Mouse (Mus musculus) hindbrain, embryonic 12.5 days (tissue): ENCODE results near the gene Ptpa. TPM values are rescaled to one million over a fixed set of nuclear protein-coding genes. Genes with fewer than 3 reads are reported as not detected.

Experiments used
- ATAC-seq: fragments of 200-750 bp; cut with Nextera tagmentation; 2 replicates; pipeline ENCODE4 v1.8.0; 2017; ENCODE audit warnings: moderate TSS enrichment; ENCODE audit not compliant: low FRiP score
- H3K27ac ChIP-seq: fragments of 300-500 bp; sonication (generic); 2 replicates; pipeline ENCODE4 v1.5.1; 2016; ENCODE audit warnings: mild to moderate bottlenecking
- H3K27me3 ChIP-seq: fragments of 300-500 bp; sonication (generic); 2 replicates; pipeline ENCODE4 v1.6.1; 2016; ENCODE audit warnings: mild to moderate bottlenecking
- H3K36me3 ChIP-seq: fragments of 300-500 bp; sonication (generic); 2 replicates; pipeline ENCODE4 v1.6.1; 2016; ENCODE audit warnings: mild to moderate bottlenecking
- H3K4me1 ChIP-seq: fragments of 300-500 bp; sonication (generic); 2 replicates; pipeline ENCODE4 v1.6.1; 2016
- H3K4me2 ChIP-seq: fragments of 300-500 bp; sonication (generic); replicated peaks from 2 replicates; pipeline ENCODE4 v1.6.1; 2016; ENCODE audit warnings: mild to moderate bottlenecking
- H3K4me3 ChIP-seq: fragments of 300-500 bp; sonication (generic); 2 replicates; pipeline ENCODE4 v1.5.1; 2016; ENCODE audit warnings: mild to moderate bottlenecking
- H3K9ac ChIP-seq: fragments of 300-500 bp; sonication (generic); 2 replicates; pipeline ENCODE4 v1.6.1; 2016; ENCODE audit warnings: mild to moderate bottlenecking, moderate library complexity
- H3K9me3 ChIP-seq: fragments of 300-500 bp; sonication (generic); replicated peaks from 2 replicates; pipeline ENCODE4 v1.6.1; 2016; ENCODE audit warnings: mild to moderate bottlenecking
- WGBS: fragments of 180-500 bp; shearing (Covaris S2); methylation state at CpG from one replicate; pipeline ENCODE4 v1.1.7; 2016; 5-methylcytosine and 5-hydroxymethylcytosine counted together
- polyA plus RNA-seq: library from polyadenylated mRNA; unstranded; fragments of >200 nt; fragmentation: Nextera tagmentation; extraction: Ambion mirVana; gene quantifications from 2 replicates; pipeline ENCODE4 v1.2.1, GENCODE M21; 2016

The Ptpa gene
- polyA plus RNA-seq, 1 experiment from 2014 or later = 133 TPM

DNA sequence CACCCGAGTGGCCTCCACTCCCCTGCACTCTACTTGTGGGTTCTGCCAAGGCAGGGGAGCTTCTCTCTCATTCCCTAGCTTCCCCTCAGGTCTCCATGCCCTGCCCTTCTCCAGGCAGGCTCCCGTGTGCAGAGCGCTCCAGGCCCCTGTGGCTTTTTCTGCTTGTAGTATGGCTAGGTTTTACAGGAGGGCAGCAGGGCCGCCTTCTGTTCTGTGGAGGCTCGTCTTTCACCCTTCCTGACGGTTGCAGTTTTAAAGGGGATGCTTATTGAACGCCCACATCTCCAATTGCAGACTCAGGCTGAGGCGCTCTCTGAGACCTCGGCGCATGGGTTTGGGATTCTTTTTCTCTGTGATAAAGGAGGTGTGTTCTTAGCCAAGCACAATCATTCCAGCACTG, 3.3 kb downstream of the Ptpa start:
- Histone ChIP-seq H3K4me1 (peaks cover 38% of the 10 kb centered on the region), H3K9ac (peak overlapping the region; percentile 47), H3K9me3 (no peaks in the 10 kb centered on the region), H3K4me3 (no peak overlapping the region), H3K27me3 (peaks cover 3% of the 10 kb centered on the region; the same call in 1 of the 2 replicates), H3K4me2 (peak overlapping the region; percentile 29), H3K36me3 (no peaks in the 10 kb centered on the region), H3K27ac (peak overlapping the region; percentile 70)
- ATAC-seq = no peak
- 29% methylated on average over 10 of the region's 10 CpGs for WGBS

DNA sequence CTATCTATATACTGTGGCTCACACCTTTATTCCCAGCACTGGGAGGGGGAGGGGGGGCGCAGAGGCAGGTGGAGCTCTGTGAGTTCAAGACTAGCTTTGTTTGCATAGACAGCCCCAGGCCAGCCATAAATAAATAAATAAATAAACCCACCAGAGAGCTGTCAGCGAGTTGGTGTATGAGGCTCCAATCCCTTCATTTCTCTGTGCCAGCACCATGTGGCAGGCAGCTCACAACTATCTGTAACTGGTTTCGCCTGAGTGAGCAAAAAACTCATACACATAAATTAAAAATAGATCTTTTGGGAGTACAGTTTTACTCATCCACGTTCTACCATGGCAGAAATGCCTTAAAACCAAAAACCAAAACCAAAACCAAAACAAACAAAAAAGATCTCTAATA, 5.6 kb downstream of the Ptpa start:
- H3K27ac ChIP-seq = peak overlapping the region; percentile 60; the same call in 1 of the 2 replicates
- no peaks in the 10 kb centered on the region for H3K9me3 ChIP-seq
- WGBS = 71% methylated on average over 4 of the region's 4 CpGs
- H3K4me1 ChIP-seq = peaks cover 27% of the 10 kb centered on the region
- H3K9ac ChIP-seq = no peak overlapping the region
- H3K36me3 ChIP-seq = peaks cover 3% of the 10 kb centered on the region
- H3K27me3 ChIP-seq = no peaks in the 10 kb centered on the region
- H3K4me2 ChIP-seq = no peak overlapping the region
- no peak overlapping the region for H3K4me3 ChIP-seq
- ATAC-seq = no peak

DNA sequence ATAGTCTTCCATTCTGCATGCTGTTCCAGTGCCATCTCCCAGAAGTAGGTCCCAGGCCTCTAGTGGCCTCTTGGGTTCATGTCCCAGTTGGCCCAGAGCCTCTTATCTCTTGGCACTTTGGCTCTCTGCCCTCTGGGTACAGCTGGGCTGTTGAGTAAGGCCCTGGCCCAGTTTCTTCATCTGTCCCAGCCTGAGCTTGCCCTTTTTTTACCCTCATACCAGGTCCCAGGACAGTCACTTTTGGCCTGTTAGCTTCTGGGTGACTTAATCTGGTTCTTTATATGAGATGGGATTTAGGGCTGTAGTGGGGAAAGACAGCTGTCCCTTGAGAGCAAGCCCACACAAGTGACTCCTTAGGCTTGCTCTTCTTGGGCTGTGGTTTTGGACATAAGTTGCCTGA, 13.3 kb downstream of the Ptpa start:
- Histone ChIP-seq H3K4me2 (no peak overlapping the region), H3K4me1 (no peaks in the 10 kb centered on the region), H3K9ac (no peak overlapping the region), H3K9me3 (no peaks in the 10 kb centered on the region), H3K27ac (no peak overlapping the region), H3K27me3 (no peaks in the 10 kb centered on the region), H3K36me3 (peaks cover 79% of the 10 kb centered on the region), H3K4me3 (no peak overlapping the region)
- ATAC-seq = no peak

DNA sequence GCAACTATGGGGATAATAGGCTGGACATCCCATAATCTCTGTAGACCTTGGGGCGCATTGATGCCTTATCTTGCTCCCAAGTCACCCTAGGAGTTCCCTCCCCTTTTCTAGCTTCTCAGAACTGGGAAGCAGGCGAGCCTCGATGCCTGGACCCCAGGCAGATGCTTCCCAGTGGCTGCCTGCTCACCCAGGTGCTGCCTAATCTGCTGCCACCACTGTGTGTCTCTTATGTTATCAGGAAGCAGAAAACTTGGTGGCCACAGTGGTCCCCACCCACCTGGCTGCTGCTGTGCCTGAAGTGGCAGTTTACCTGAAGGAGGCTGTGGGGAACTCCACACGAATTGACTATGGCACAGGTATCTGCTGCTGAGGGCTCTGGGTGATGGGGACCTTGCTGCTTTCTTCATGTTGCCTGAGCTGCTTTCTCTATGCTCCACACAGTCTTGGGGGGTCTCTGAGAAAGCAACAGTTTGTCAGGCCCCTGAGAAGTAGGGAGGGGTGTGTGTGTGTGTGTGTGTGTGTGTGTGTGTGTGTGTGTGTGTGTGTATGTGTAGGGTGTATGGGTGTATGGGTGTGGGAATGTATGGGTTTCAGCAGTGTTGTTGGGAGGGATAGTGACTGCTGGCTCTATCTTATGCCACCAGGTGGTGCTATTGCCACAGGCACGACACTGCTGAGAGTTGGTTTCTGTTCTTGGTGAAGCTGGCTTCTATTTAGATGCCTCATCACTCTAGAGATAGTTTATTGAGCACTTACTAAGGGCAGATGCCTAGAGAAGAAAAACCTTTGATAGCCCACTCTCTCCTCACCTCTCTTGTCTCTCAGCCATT, 19.7 kb downstream of the Ptpa start:
- peak overlapping the region; percentile 44; the same call in 1 of the 2 replicates for H3K27ac ChIP-seq
- H3K36me3 ChIP-seq = peaks cover 73% of the 10 kb centered on the region
- H3K9ac ChIP-seq = 0 out of 2 replicates have a peak overlapping the region, but pooled peaks have one; percentile 35
- peaks cover 8% of the 10 kb centered on the region for H3K4me1 ChIP-seq
- no peaks in the 10 kb centered on the region for H3K9me3 ChIP-seq
- no peak overlapping the region for H3K4me2 ChIP-seq
- 0 out of 2 replicates have a peak, but pooled peaks have one; percentile 9 for ATAC-seq
- H3K4me3 ChIP-seq = no peak overlapping the region
- H3K27me3 ChIP-seq = no peaks in the 10 kb centered on the region
- WGBS = 56% methylated on average over 5 of the region's 5 CpGs

DNA sequence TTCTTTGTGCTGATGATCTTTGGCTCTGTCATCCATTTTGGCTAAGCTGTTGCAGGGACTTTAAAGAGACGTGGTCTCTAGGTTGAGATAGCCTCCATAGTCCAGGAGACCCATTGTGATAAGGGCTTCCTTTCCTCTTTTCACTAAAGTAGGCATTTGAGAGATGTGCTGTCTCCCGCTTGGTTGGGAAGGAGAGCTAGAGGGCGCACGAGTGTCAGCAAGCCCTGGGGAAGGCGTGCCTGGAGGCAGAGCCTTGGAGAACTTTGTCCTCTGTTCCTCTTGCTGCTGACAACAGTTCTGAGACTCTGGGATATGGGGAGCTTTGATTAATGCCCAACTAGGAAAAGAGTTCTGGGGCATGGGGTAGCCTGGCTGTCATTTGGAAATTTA, 20.3 kb downstream of the Ptpa start:
- no peak for ATAC-seq
- no peak overlapping the region for H3K27ac ChIP-seq
- no peaks in the 10 kb centered on the region for H3K27me3 ChIP-seq
- no peak overlapping the region for H3K9ac ChIP-seq
- H3K36me3 ChIP-seq = peaks cover 67% of the 10 kb centered on the region
- peaks cover 14% of the 10 kb centered on the region for H3K4me1 ChIP-seq
- H3K9me3 ChIP-seq = no peaks in the 10 kb centered on the region
- H3K4me2 ChIP-seq = no peak overlapping the region
- no peak overlapping the region for H3K4me3 ChIP-seq
- 77% methylated on average over 5 of the region's 5 CpGs for WGBS

DNA sequence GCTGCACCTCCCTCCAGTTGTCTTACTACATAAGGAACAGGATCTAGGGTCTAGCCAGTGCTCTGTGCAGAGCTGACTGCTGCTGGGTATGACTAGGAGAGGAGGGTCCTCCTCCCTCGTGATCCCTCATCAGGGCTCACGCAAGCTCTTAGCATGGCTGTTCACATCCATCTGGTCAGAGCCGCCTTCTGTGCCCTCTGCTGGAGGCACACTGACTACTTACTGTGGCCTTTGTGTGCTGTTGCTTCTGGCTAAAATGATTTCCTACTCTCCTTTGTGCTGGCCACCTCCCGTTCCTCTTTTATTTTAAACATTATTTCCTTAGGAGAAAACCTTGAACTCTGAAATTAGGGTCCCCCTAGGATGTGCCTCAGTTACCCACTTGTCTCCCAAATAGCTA, 21.0 kb downstream of the Ptpa start:
- Histone ChIP-seq H3K9ac (no peak overlapping the region), H3K4me3 (no peak overlapping the region)

DNA sequence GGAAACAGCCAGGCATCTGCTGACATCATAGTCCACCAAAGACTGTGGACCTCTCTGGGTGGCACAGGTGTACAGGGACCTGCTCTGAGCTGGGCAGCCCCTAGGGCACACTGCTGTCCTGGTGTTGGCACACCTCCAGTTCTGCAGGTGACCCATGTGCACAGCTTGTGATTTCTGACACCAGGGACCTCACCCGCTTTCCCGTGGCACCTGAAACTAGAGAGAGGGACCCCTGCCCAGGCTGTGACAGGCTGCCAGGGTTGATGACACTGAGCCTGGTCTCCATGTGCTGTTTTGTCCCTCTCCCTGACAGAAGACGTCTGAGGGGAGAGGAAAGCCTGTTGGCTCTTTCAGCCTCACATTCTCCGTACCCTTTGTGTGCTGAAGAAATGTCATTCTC, 22.0 kb downstream of the Ptpa start:
- 94% methylated on average over 4 of the region's 4 CpGs for WGBS
- Histone ChIP-seq H3K9ac (no peak overlapping the region), H3K9me3 (no peaks in the 10 kb centered on the region), H3K4me3 (no peak overlapping the region), H3K36me3 (peaks cover 51% of the 10 kb centered on the region), H3K27me3 (no peaks in the 10 kb centered on the region), H3K4me1 (peaks cover 30% of the 10 kb centered on the region), H3K27ac (no peak overlapping the region), H3K4me2 (no peak overlapping the region)
- ATAC-seq = no peak

More for the DNA sequence above, 21.0 kb downstream of the Ptpa start:
- H3K27me3 ChIP-seq = no peaks in the 10 kb centered on the region
- ATAC-seq = no peak
- no peak overlapping the region for H3K4me2 ChIP-seq
- H3K27ac ChIP-seq = no peak overlapping the region
- peaks cover 60% of the 10 kb centered on the region for H3K36me3 ChIP-seq
- peaks cover 21% of the 10 kb centered on the region for H3K4me1 ChIP-seq
- no peaks in the 10 kb centered on the region for H3K9me3 ChIP-seq
- 86% methylated on average over 4 of the region's 4 CpGs for WGBS

DNA sequence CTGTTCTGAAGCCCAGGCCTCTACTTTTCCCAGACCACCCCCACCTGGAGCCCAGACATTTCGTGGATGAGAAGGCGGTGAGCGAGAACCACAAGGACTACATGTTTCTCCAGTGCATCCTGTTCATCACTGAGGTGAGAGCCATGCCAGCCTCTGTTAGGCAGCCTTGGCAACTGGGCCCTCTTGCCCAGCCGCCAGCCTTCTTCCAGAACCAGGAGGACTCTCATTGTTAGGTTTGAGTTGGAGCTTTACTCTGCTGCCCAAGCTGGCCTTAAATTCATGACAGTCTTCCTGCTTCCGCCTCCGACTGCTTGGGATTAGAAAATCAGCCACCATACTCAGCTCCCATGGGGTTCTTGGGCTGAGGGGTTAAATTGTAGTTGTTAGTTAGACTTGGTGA, 23.8 kb downstream of the Ptpa start:
- ATAC-seq = no peak
- peak overlapping the region; percentile 99; the same call in 1 of the 2 replicates for H3K27ac ChIP-seq
- no peak overlapping the region for H3K9ac ChIP-seq
- H3K4me2 ChIP-seq = no peak overlapping the region
- no peaks in the 10 kb centered on the region for H3K9me3 ChIP-seq
- H3K27me3 ChIP-seq = no peaks in the 10 kb centered on the region
- peaks cover 48% of the 10 kb centered on the region for H3K36me3 ChIP-seq
- H3K4me3 ChIP-seq = no peak overlapping the region
- H3K4me1 ChIP-seq = peaks cover 47% of the 10 kb centered on the region
- WGBS = 93% methylated on average over 6 of the region's 6 CpGs

DNA sequence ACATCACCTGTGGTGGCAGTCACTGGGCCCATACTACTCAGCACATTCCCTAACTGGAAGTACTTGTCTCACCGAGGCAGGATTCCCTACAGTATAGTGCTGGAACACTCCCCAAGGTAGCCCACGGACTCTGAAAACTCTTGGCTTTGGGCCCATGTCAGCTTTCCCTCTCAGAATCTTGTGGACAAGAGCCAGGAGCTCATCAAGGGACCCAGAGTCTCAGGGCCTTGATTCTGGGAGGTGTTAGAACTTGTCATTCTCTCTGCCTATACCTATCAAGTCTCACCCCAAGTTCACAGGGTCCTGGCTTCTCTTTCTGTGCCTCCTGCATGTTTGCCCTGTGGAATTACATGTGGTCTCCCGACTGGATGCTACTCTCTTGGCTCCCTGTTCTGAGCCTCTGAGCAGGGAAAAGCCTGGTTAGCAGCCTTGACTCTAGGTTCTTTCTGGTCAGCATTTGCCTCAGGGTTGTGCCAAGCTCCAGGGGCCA, 24.4 kb downstream of the Ptpa start:
- 62% methylated on average over 3 of the region's 3 CpGs for WGBS
- H3K4me3 ChIP-seq = no peak overlapping the region
- H3K36me3 ChIP-seq = peaks cover 48% of the 10 kb centered on the region
- no peak overlapping the region for H3K4me2 ChIP-seq
- peak overlapping the region; percentile 36; the same call in 1 of the 2 replicates for H3K9ac ChIP-seq
- peaks cover 53% of the 10 kb centered on the region for H3K4me1 ChIP-seq
- H3K27me3 ChIP-seq = no peaks in the 10 kb centered on the region
- peak overlapping the region; percentile 99 for H3K27ac ChIP-seq
- no peak for ATAC-seq
- no peaks in the 10 kb centered on the region for H3K9me3 ChIP-seq

DNA sequence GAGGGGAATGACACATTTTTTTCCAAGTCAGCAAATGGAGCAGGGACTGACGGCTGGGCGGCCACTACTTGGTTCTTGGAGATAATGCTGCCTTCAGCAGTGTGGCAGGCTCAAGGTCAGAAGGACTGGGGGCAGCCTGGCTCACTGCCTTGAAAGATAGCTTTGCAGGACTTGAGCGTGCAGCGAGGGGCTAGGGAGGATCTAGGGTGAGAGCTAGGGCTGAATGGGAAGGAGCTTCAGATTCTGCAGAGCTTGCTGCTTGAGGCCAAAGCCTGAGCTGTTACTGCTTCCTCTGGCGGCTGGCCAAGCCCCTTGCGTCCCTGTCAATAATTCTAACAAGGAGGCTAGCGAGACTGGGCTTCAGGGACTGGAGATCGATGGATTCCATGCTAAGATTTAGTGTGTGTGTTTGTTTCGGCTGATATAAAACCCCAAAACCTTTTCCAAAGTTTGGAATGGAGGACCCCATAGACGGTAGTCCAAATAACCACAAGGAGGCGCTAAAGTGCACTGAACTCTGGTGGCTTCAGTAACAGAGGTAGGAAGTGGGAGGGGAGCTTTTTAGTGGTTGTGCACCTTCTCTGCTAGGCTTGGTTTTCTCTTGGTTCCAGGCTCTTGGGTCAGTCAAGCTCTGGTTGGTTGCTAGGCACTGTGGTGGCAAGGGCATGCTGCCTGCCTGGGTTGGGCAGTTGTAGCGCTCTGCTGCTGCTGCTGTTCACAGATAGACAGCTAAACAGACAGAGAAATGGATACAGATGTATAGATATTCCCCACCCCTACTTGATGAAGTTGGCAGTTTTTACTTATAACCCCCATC, 25.1 kb downstream of the Ptpa start:
- no peak overlapping the region; the same call in 1 of the 2 replicates for H3K4me3 ChIP-seq
- WGBS = 14% methylated on average over 12 of the region's 12 CpGs
- H3K9me3 ChIP-seq = no peaks in the 10 kb centered on the region
- H3K36me3 ChIP-seq = peaks cover 49% of the 10 kb centered on the region
- peak; percentile 33 for ATAC-seq
- peak overlapping the region; percentile 43 for H3K4me2 ChIP-seq
- H3K9ac ChIP-seq = peak overlapping the region; percentile 57
- no peaks in the 10 kb centered on the region for H3K27me3 ChIP-seq
- peak overlapping the region; percentile 99 for H3K27ac ChIP-seq
- H3K4me1 ChIP-seq = peaks cover 59% of the 10 kb centered on the region

DNA sequence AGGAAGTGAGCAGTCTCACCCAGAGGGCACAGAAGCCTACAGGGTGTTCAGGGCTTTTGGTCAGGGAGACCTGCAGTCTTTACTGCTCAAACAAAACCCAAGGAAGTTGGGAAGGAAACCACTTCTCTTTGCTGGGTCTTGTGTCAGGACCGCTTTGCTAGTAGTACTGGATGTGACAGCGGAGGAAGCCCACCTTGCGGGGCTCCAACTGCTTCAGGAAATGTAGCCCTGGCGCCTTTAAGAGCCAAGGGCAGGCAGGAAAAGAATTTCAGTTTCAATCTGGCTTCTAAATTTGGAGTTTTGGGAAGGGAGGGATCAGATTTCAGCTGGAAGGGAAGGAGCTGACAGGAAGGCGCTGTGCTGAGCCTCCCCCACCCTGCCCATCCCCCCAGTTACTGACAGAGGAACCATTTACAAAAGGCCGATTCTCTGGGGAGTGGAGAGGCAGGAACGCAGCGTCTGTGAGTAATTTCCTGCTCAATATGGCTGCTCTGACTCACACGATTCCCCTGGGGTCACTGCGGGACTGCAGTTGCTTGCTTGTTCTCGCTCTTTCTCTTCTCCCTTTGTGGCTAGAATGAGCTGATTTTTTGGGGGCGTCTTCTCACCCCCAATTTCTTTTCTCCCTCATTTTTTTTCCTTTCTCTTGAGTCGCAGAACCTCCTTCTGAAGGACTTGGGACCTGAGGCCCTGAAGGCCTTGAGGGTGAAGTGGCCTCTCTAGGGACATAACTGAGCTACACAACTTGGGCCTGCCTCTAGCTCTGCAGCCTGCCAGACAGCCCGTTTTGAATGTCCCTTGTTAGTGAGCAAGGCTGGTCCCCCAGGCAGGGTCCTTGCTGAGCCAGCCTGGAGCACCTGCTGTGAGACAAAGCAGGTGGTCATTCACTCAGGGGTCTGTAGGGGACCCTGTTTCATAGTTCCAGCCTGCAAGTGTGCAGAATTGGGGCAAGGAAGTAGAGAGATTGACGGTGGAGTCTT, 26.0 kb downstream of the Ptpa start:
- WGBS = 4% methylated on average over 15 of the region's 15 CpGs
- Histone ChIP-seq H3K9ac (peak overlapping the region; percentile 57), H3K4me1 (peaks cover 61% of the 10 kb centered on the region), H3K27me3 (no peaks in the 10 kb centered on the region), H3K4me2 (peak overlapping the region; percentile 43), H3K36me3 (peaks cover 47% of the 10 kb centered on the region), H3K27ac (peak overlapping the region; percentile 99), H3K4me3 (no peak overlapping the region; the same call in 1 of the 2 replicates), H3K9me3 (no peaks in the 10 kb centered on the region)
- ATAC-seq = peak; percentile 81
